Mouse (Mus musculus): Measurements from ENCODE around the gene Necab3. TPM values are rescaled to one million over a fixed set of nuclear protein-coding genes. Genes with fewer than 3 reads are reported as not detected.
A peak's percentile ranks its signal among the peaks of the same experiment; 100 is the strongest.

Necab3 gene
- polyA plus RNA-seq, 1 experiment from 2014 or later, result 0.40 TPM

- WGBS (ENCODE audit: insufficient replicate concordance), result 53% methylated on average over 5 of the region's 5 CpGs
- no peaks in the 10 kb centered on the region for H3K9me3 ChIP-seq (replicated peaks)
- no peak overlapping the region for H3K4me3 ChIP-seq (replicated peaks)
- H3K4me1 ChIP-seq (replicated peaks), result peaks cover 29% of the 10 kb centered on the region
- H3K27me3 ChIP-seq, result peaks cover 7% of the 10 kb centered on the region
- H3K27ac ChIP-seq (replicated peaks), result no peak overlapping the region
- no peak overlapping the region for H3K9ac ChIP-seq
- ATAC-seq (ENCODE audit: insufficient read depth), result no peak
- H3K4me2 ChIP-seq, result no peak overlapping the region
- peaks cover 19% of the 10 kb centered on the region for H3K36me3 ChIP-seq (replicated peaks)
These were observed 1.4 kb downstream of the Necab3 start for GRCm38 (mm10) chr2:154557184-154557832.

DNA sequence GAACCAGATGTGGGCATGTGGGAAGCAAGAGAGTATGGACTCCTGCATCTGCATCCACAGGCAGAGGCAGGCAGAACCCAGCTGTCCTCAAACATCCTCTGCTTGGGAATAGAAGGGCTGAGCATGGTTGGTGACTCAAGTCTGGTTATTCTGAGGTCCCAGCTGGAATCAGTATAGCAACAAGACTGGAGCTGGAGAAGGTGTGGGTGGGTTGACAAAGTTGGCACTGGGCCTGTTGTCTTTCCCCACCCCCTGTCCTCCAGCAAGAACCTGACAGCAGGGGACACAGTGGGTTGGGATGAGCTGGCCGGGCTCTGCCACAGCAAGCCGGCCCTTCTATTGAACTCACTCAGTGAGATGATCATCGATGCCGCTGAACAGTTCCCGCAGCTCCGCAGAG is 3.5 kb downstream of the Necab3 start:
- no peak overlapping the region for H3K4me2 ChIP-seq
- H3K36me3 ChIP-seq (replicated peaks), result peaks cover under 1% of the 10 kb centered on the region; the same call in 1 of the 2 replicates
- WGBS (ENCODE audit: insufficient replicate concordance), result 89% methylated on average over 6 of the region's 6 CpGs
- H3K27ac ChIP-seq (replicated peaks), result no peak overlapping the region
- ATAC-seq (ENCODE audit: insufficient read depth), result no peak
- peaks cover 36% of the 10 kb centered on the region for H3K4me1 ChIP-seq (replicated peaks)
- H3K9me3 ChIP-seq (replicated peaks), result no peaks in the 10 kb centered on the region
- peaks cover 27% of the 10 kb centered on the region for H3K27me3 ChIP-seq
- H3K9ac ChIP-seq, result no peak overlapping the region
- no peak overlapping the region for H3K4me3 ChIP-seq (replicated peaks)

DNA sequence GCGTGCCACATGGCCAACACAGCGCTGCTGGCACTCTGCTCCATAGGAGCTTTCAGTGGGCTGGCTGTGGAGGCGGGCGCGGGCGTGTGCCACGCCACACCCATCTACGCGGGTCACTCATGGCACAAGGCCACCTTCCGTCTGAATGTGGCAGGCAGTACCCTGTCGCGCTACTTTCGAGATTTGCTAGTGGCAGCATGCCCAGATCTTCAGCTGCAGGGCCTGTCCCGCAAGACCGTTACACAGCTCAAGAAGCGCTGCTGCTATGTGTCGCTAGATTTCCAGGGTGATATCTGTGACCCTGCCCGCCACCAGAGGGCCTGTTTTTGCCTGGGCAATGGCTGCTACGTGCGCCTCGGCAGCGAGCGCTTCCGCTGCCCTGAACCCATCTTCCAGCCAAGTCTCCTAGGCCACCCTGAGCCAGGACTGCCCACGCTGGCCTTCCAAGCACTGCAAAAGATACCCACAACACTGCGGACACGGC is 6.2 kb downstream of the Necab3 start:
- WGBS (ENCODE audit: insufficient replicate concordance), result 21% methylated on average over 27 of the region's 27 CpGs
- Histone ChIP-seq H3K4me2 (peak overlapping the region; percentile 62), H3K4me3 (replicated peaks) (peak overlapping the region; percentile 36), H3K27me3 (peaks cover 47% of the 10 kb centered on the region), H3K27ac (replicated peaks) (no peak overlapping the region), H3K4me1 (replicated peaks) (peaks cover 33% of the 10 kb centered on the region), H3K9me3 (replicated peaks) (no peaks in the 10 kb centered on the region), H3K36me3 (replicated peaks) (no peaks in the 10 kb centered on the region), H3K9ac (no peak overlapping the region)
- peak; percentile 42 for ATAC-seq (ENCODE audit: insufficient read depth)

DNA sequence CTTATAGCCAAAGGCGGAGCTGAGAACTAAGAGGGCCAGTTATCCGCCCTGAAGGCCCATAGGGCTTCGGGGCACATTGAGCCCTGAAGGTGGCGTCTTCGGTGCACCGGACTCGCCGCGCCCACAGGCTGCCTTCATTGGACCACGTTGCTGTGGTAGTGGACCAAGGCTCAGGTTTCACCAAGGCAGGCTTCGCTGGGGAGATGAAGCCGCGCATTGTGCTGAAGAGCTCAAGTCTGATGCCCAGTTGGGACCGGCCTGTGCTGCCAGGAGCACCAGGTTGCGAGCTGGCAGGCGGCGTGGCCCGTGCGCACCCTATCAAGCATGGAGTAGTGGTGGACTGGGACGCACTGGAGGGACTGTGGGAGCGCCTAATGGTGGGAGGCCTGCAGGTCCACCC is 6.8 kb downstream of the Necab3 start:
- ATAC-seq (ENCODE audit: insufficient read depth), result peak; percentile 23; the same call in 1 of the 2 replicates
- Histone ChIP-seq H3K4me3 (replicated peaks) (peak overlapping the region; percentile 36), H3K9ac (no peak overlapping the region), H3K36me3 (replicated peaks) (no peaks in the 10 kb centered on the region), H3K9me3 (replicated peaks) (no peaks in the 10 kb centered on the region), H3K4me1 (replicated peaks) (peaks cover 30% of the 10 kb centered on the region), H3K4me2 (peak overlapping the region; percentile 62), H3K27me3 (peaks cover 47% of the 10 kb centered on the region), H3K27ac (replicated peaks) (no peak overlapping the region)
- 50% methylated on average over 21 of the region's 21 CpGs for whole genome bisulfite sequencing (ENCODE audit: insufficient replicate concordance)

DNA sequence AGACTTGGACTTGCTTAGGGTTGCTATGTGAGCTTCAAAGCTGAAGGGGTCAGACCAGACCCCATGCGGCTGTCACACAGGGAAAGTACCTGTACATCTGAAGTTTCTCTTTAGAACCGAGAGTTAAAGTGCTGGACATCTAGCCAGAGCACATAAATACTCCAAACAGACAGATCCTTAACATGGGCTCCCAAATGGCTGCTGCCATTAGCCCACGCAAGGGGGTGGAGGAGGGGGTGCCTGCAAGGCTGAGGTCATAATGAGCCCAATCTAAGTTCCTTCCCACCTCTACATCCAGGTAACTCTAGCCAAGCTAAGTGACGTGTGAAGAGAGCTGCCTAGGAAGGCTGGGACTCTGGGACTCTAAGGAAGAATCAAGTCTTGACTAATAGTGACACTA is 7.2 kb downstream of the Necab3 start, which contains the start of gene Actl10:
Gene Actl10, plus strand, starts transcription at position 301 of the 400 bp plus-strand sequence.
- Histone ChIP-seq H3K9ac (no peak within 1 kb of the TSS), H3K27ac (replicated peaks) (no peak within 1 kb of the TSS), H3K36me3 (replicated peaks) (no peaks in the 10 kb centered on the region), H3K27me3 (peaks cover 47% of the 10 kb centered on the region), H3K4me3 (replicated peaks) (peak within 1 kb of the TSS; percentile 36), H3K9me3 (replicated peaks) (no peaks in the 10 kb centered on the region), H3K4me1 (replicated peaks) (peaks cover 30% of the 10 kb centered on the region), H3K4me2 (peak within 1 kb of the TSS; percentile 62)
- no peak for ATAC-seq (ENCODE audit: insufficient read depth)
- 71% methylated on average over 4 of the region's 4 CpGs for WGBS (ENCODE audit: insufficient replicate concordance)

GRCm38 (mm10) chr2:154550937-154551336 is 7.8 kb downstream of the Necab3 start:
- H3K4me1 ChIP-seq (replicated peaks), result peaks cover 30% of the 10 kb centered on the region
- WGBS (ENCODE audit: insufficient replicate concordance), result 42% methylated on average over 2 of the region's 2 CpGs
- H3K27me3 ChIP-seq, result peaks cover 47% of the 10 kb centered on the region
- H3K36me3 ChIP-seq (replicated peaks), result no peaks in the 10 kb centered on the region
- no peak overlapping the region for H3K9ac ChIP-seq
- H3K27ac ChIP-seq (replicated peaks), result no peak overlapping the region
- no peak overlapping the region for H3K4me2 ChIP-seq
- no peak overlapping the region for H3K4me3 ChIP-seq (replicated peaks)
- H3K9me3 ChIP-seq (replicated peaks), result no peaks in the 10 kb centered on the region
- no peak for ATAC-seq (ENCODE audit: insufficient read depth)

DNA sequence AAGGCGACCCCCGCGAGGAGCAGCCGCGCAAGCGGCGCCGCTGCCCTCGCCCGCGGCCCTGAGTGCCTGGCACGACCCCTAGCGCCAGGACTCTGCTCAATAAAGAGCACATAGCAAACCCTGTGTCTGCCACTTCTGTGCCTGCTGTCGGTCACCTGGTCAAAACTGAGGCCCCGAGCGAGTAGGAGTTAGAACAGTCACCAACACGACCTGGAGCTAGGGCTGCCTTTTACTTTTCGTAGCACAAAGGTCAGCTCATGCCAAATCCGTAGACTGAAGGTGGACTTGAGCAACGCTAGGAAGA is 8.9 kb downstream of the Necab3 start:
- no peak for ATAC-seq (ENCODE audit: insufficient read depth)
- WGBS (ENCODE audit: insufficient replicate concordance), result 12% methylated on average over 20 of the region's 20 CpGs
- no peak overlapping the region for H3K9ac ChIP-seq

GRCm38 (mm10) chr2:154549127-154549885 is 9.4 kb downstream of the Necab3 start:
- ATAC-seq (ENCODE audit: insufficient read depth), result no peak; the same call in 1 of the 2 replicates
- 4% methylated on average over 48 of the region's 48 CpGs for WGBS (ENCODE audit: insufficient replicate concordance)
- Histone ChIP-seq H3K9me3 (replicated peaks) (no peaks in the 10 kb centered on the region), H3K9ac (0 out of 2 replicates have a peak overlapping the region, but pooled peaks have one; percentile 12), H3K36me3 (replicated peaks) (no peaks in the 10 kb centered on the region), H3K4me2 (peak overlapping the region; percentile 75), H3K4me3 (replicated peaks) (peak overlapping the region; percentile 47), H3K27ac (replicated peaks) (no peak overlapping the region), H3K27me3 (peaks cover 47% of the 10 kb centered on the region), H3K4me1 (replicated peaks) (peaks cover 30% of the 10 kb centered on the region)

More for the DNA sequence above, 8.9 kb downstream of the Necab3 start:
- no peak overlapping the region for H3K27ac ChIP-seq (replicated peaks)
- peak overlapping the region; percentile 75 for H3K4me2 ChIP-seq
- H3K27me3 ChIP-seq, result peaks cover 47% of the 10 kb centered on the region
- H3K4me1 ChIP-seq (replicated peaks), result peaks cover 30% of the 10 kb centered on the region
- peak overlapping the region; percentile 47; the same call in 1 of the 2 replicates for H3K4me3 ChIP-seq (replicated peaks)
- no peaks in the 10 kb centered on the region for H3K36me3 ChIP-seq (replicated peaks)
- no peaks in the 10 kb centered on the region for H3K9me3 ChIP-seq (replicated peaks)

DNA sequence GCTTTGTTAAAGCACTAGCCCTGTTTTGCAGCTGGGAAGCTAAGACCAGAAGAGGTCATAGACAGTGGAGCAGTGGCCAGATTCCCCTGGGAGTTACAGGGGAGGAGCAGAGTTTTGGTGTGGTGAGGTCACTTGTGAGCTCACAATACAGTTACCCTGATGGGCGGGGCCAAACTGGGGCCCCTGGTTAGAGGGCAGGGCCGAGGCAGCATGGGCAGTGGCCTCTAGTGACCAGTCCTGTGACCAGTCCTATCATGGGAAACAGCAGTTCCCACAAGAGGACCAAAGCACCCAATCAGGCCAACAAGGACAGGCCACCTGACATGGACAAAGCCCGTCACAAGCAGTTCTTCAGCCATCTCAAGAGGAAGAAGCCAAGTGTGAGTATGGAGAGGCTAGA is 10.0 kb downstream of the Necab3 start:
- WGBS (ENCODE audit: insufficient replicate concordance), result 53% methylated on average over 3 of the region's 3 CpGs
- Histone ChIP-seq H3K4me2 (peak overlapping the region; percentile 75), H3K4me3 (replicated peaks) (no peak overlapping the region), H3K27me3 (peaks cover 47% of the 10 kb centered on the region), H3K27ac (replicated peaks) (no peak overlapping the region), H3K9me3 (replicated peaks) (no peaks in the 10 kb centered on the region), H3K9ac (no peak overlapping the region), H3K36me3 (replicated peaks) (no peaks in the 10 kb centered on the region), H3K4me1 (replicated peaks) (peaks cover 30% of the 10 kb centered on the region)
- peak; percentile 44 for ATAC-seq (ENCODE audit: insufficient read depth)

GRCm38 (mm10) chr2:154546711-154547110 is 12.0 kb downstream of the Necab3 start, which contains the start of gene 1700003F12Rik:
1700003F12Rik (plus strand) TSS chr2:154547085.
- H3K9me3 ChIP-seq (replicated peaks), result no peaks in the 10 kb centered on the region
- WGBS (ENCODE audit: insufficient replicate concordance), result 76% methylated on average over 10 of the region's 10 CpGs
- ATAC-seq (ENCODE audit: insufficient read depth), result no peak

More at GRCm38 (mm10) chr2:154546711-154547110, 12.0 kb downstream of the Necab3 start, which contains the start of gene 1700003F12Rik:
- Histone ChIP-seq H3K9ac (no peak within 1 kb of the TSS), H3K36me3 (replicated peaks) (no peaks in the 10 kb centered on the region), H3K4me3 (replicated peaks) (no peak within 1 kb of the TSS), H3K27ac (replicated peaks) (no peak within 1 kb of the TSS), H3K27me3 (peaks cover 34% of the 10 kb centered on the region), H3K4me2 (no peak within 1 kb of the TSS), H3K4me1 (replicated peaks) (peaks cover 18% of the 10 kb centered on the region)

All from liver, embryonic 15.5 days (tissue).